Mouse (Mus musculus) ES-E14 (cell line): ENCODE data around the gene Nr1d2.

Source experiments
- CHD2 ChIP-seq: IDR thresholded peaks from 2 replicates; pipeline ENCODE4 v1.6.1; 2014; ENCODE audit warnings: mild to moderate bottlenecking, low read depth, low read length, inconsistent platforms
- ZNF384 ChIP-seq: IDR thresholded peaks from 2 replicates; pipeline ENCODE4 v1.6.1; 2012; ENCODE audit warnings: low read depth, low read length, inconsistent platforms

- no peak for TF ChIP-seq CHD2
- no peak for TF ChIP-seq ZNF384
Observed at GRCm38 (mm10) chr14:18167041-18167440, 71.9 kb downstream of the Nr1d2 start.
